Mouse (Mus musculus) layer of hippocampus, adult 18-20 months (tissue): ENCODE measurements at regions not wholly inside any gene's neighbourhood (a gene's known extent, or its start where the extent isn't known, plus 50 kb on each side); places are given as distances from the start of the nearest gene placed in this dataset.
A peak's percentile ranks its signal among the peaks of the same experiment; 100 is the strongest.

ENCODE experiments used
- DNase-seq, 2 experiments: peaks; one replicate each; pipeline ENCODE4 v3.0.0; 2022; ENCODE audit warnings: low spot score in 2 of 2

- no peak for DNase-seq
These were observed 92.6 kb upstream of the Ctsc start for GRCm38 (mm10) chr7:88185120-88185796.

- no peak for DNase-seq
These were observed 90.3 kb upstream of the Ctsc start for GRCm38 (mm10) chr7:88187555-88187954.

GRCm38 (mm10) chr7:88192771-88193170, 85.1 kb upstream of the Ctsc start:
- no peak for DNase-seq

GRCm38 (mm10) chr7:88199043-88199442, 78.8 kb upstream of the Ctsc start:
- DNase-seq: no peak

- DNase-seq: peak in 1 of 2 experiments; percentile 32
These were observed 77.9 kb upstream of the Ctsc start for GRCm38 (mm10) chr7:88199929-88200538.

GRCm38 (mm10) chr7:88201658-88202364, 76.1 kb upstream of the Ctsc start:
- DNase-seq: no peak

GRCm38 (mm10) chr7:88206223-88206827, 71.6 kb upstream of the Ctsc start:
- peak in 1 of 2 experiments; percentile 8 for DNase-seq

GRCm38 (mm10) chr7:88206914-88207710, 70.8 kb upstream of the Ctsc start:
- DNase-seq: peak; percentile 65 to 83

GRCm38 (mm10) chr7:88214713-88215198, 63.1 kb upstream of the Ctsc start:
- DNase-seq: peak in 1 of 2 experiments; percentile 28

GRCm38 (mm10) chr7:88215425-88215824, 62.5 kb upstream of the Ctsc start:
- DNase-seq: no peak

GRCm38 (mm10) chr7:88222141-88222540, 55.7 kb upstream of the Ctsc start:
- DNase-seq: no peak

- no peak for DNase-seq
These were observed 52.1 kb upstream of the Ctsc start for GRCm38 (mm10) chr7:88225800-88226199.
